Mouse (Mus musculus) left cerebral cortex, postnatal 14 days (tissue): ENCODE data around the gene Urb2. TPM values are rescaled to one million over a fixed set of nuclear protein-coding genes. Genes with fewer than 3 reads are reported as not detected.
A peak's percentile ranks its signal among the peaks of the same experiment; 100 is the strongest.

Experiments
- DNase-seq, 2 experiments: peaks; one replicate each; pipeline ENCODE4 v3.0.0; 2021 to 2022; ENCODE audit warnings: low spot score in 2 of 2, mixed read lengths in 1 of 2
- intact Hi-C: fragments of 180-260 bp; cut with DNase I; formaldehyde crosslinking; loops from one replicate; pipeline ENCODE4 v1.15.1; 2025
- microRNA-seq, 2 experiments: library from miRNA; unstranded; fragments of <30 nt; microRNA quantifications; one replicate each; pipeline ENCODE4 v1.2.0; 2022
- total RNA-seq, 2 experiments: library from RNA; stranded (reverse); gene quantifications; 2 replicates each; pipeline ENCODE4 v1.2.3; 2021

Gene Urb2
- total RNA-seq, 2 experiments from 2014 or later, result 12.0 to 12.2 TPM

- intact Hi-C loops, result no loop called here
- no peak for DNase-seq
Observed at GRCm38 (mm10) chr8:124067059-124067750, 45.9 kb downstream of the Urb2 start.

DNA sequence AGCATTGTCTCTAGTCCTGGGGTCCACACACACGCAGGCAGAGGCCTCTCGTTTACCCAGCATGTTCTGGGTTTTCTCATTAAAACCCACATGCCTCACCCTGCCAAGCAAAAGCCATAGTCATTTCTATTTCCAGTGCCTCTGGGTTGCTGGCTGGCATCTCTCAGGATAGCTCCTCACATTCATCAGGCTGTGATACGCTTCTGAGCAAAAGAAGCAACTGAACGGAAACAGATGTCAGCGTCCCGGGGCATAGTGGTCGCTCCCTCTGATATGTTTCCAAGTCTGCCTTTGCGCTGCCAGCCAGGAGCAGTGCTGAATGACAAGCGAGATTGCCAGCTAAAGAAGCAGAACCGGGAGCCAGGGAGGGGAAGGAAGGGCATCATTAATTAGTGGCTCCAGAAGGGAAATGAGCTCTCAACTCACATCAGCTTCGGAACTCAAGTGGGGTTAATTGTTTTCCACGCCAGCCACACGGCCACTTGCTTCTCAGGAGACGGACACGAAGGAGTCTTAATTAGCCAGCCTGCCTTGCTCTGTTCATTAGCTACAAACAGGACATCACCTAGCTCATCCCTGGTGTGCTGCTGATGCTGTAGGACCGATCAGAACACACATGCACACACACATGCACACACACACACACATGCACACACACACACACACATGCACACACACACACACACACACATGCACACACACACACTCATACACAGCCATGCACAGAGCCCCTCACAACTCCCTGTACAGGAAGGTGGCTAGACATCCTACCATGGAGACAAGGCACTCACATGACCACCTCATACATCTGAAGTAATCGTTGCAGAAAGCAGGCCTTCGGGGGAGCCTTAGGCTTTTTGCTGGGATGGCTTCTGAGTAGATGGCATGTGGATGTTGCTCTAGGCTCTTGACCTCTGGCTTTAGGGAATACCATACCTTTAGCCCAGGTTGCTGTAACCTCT is 49.3 kb downstream of the Urb2 start:
- peak; percentile 39 to 50 for DNase-seq
- intact Hi-C loops, result no loop called here

- intact Hi-C loops, result no loop called here
- DNase-seq, result no peak
Observed at GRCm38 (mm10) chr8:124075977-124076376, 54.7 kb downstream of the Urb2 start.

GRCm38 (mm10) chr8:124076416-124076815 is 55.1 kb downstream of the Urb2 start:
- intact Hi-C loops, result no loop called here

DNA sequence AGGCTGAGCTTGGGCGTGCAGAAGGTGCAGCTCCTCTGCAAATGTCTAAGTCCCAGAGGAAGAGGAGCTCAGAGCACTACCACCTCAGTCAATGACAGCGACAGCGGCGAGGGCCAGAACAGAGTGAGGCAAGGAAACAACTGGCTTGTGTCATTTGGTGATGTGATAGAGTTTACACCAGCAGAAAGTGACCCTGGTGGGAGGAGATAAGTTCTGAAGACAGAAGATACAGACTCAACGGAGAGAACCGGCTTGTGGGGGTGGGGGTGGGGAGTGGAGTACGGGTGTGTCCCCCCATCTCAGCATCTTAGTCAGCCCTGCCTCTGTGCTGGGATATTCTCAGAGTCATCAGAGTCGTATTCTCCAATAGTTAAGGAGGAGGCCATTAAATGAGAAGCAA is 56.1 kb downstream of the Urb2 start:
- intact Hi-C loops, result no loop called here
- no peak for DNase-seq

More at GRCm38 (mm10) chr8:124076416-124076815, 55.1 kb downstream of the Urb2 start:
- no peak for DNase-seq

DNA sequence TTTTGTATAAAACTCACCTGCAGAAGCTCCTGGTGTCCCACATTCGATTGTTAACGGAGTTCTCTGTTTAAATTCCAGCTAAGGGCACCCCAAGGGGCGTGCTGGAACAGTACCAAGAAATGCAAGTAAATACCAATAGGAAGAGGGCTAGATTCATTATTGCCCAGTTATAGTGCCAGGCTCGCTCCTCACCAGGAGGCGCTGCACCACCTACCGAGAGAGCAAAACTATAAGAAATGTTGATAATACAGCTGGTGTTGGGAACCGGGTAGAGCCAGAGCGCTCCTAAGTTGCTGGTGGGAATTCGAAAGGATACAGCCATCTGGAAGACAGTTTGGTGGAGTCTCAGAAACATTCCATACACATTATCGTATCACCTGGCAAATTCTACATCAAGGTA is 56.7 kb downstream of the Urb2 start:
- DNase-seq, result no peak
- intact Hi-C loops, result no loop called here

DNA sequence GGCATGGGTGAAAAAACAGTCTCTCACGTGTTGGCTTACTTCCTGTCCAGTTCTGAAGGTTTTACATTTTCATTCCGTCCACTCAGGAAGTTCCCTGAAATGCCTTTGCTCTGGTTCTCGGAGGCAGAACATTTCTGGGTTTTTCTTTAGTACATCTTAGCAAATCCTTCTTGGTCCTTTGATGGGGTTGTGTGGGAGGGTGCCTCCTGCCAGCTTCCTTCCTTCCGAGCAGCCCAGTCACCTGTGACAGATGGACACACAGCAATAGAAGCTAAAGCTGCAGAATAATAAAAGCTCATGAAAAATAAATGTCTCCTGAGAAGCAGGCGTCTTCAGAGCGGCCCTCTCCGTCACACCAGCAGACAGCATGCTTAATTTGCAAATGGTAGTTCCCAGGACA is 57.7 kb downstream of the Urb2 start:
- DNase-seq, result peak in 1 of 2 experiments; percentile 23
- intact Hi-C loops, result no loop called here

DNA sequence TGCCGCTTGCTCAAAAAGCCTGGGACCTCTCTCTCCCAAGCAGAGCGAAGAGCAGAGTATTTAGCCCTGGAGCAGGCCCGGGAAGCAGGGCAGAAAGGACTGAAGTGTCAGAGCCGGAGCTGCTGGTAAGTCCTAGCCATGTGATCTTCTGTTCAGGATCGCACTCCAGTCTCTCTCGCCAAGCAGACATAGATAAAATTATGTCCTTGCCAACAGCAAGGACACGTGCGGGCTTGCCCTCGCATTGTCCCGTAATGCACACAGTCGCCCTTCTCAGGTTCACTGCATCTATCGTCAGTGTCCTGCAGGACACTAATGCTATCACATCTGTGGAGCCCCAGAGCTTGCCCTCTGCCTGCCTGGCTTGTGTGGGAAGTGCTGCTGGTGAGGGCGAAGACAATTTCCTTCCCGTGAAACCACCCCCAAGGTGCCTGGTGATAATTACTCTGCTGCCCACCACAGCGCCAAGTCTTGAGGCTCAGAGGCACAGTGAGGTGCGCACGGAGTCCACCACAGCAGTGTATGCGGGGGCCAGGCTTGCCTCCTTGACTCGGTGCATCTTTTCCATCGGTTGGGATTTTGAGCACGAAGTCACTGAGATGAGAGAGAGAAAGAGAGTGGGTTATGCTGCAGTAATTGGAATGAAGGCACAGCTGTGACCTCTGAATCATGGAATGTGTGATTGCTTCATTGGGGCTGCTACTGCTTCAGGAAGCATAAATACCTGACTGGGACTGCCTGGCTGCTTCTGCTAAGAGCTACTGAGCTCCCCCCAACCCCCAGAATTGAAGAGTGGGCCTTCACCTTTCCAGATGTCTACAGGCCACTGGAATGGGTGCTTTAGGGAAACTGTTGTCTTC is 59.4 kb downstream of the Urb2 start:
- intact Hi-C loops, result no loop called here
- peak in 1 of 2 experiments; percentile 46 for DNase-seq

- intact Hi-C loops, result no loop called here
- DNase-seq, result no peak
Observed at GRCm38 (mm10) chr8:124082616-124083015, 61.3 kb downstream of the Urb2 start.

DNA sequence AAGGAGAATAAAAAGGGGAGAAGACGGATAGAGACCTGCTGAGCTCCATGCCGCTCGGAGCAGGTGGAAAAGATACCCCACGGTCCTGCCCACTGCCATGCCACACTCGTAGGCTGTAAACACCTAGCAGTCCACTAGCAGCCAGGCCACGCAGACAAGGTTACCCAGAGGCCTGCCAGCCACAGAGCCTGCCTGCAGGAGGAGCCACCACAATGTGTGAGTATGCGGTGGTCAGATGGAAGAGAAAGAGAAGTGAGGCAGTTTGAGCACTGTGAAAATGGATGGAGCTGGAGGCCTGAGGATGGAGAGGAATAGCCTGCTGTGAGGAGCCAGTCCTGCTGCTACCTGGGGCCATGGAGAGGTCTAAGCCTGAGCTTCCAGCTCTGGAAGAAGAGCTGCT is 62.3 kb downstream of the Urb2 start:
- intact Hi-C loops, result no loop called here
- no peak for DNase-seq

- DNase-seq, result no peak
- intact Hi-C loops, result loop anchor here (5.0 kb wide), 1 partner anchor 147 kb away; the partner anchor contains the start of gene Galnt2
Observed at GRCm38 (mm10) chr8:124085668-124086067, 64.4 kb downstream of the Urb2 start.

DNA sequence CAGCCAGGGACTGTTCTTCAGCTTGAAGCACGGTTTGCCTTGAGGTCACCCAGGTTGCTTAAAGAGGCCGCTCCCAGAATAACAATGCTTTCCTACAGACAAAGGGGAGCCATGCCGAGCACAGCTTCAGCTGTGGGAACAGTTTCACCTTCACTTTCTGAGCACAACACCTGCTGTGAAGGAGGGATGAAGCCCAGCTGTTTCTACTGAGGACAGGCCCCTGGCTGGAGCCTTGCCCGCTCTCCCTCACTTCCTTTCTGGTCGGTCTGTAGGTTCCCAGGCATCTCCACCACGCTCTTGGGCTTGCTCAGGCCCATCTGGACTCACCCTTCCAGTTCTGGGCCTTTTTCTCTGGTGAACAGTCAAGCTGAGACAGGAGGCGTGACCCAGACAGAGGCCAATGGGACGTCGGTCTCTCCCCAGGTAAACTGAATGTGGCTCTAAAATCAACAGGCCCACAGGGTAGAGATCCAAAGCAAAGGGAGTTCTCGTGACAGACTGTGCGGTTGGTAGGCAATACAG is 66.8 kb downstream of the Urb2 start:
- DNase-seq, result no peak
- intact Hi-C loops, result loop anchor here (5.0 kb wide), 1 partner anchor 144 kb away; the partner anchor contains the start of gene Galnt2

- no peak for DNase-seq
- intact Hi-C loops, result loop anchor here (5.0 kb wide), 1 partner anchor 143 kb away; the partner anchor contains the start of gene Galnt2
Observed at GRCm38 (mm10) chr8:124089016-124089415, 67.7 kb downstream of the Urb2 start.

GRCm38 (mm10) chr8:124090473-124090872 is 69.2 kb downstream of the Urb2 start:
- intact Hi-C loops, result no loop called here
- no peak for DNase-seq

Small RNA genes within 50 kb of the gene (microRNA-seq; reads per million reads assigned to microRNA genes)
- gene Mir1967, result 0 reads per million in 2 experiments

Other genes with a start within 250 kb of the Urb2 start
- gene Rab4a, start 215.5 kb upstream of the Urb2 start, total RNA-seq, result 10 to 100 TPM; 46.5 to 51.8 TPM
- 10 to 100 TPM; 69.8 to 73.6 TPM for gene Ccsap, start 161.3 kb upstream of the Urb2 start, total RNA-seq
- gene Acta1, start 126.8 kb upstream of the Urb2 start, total RNA-seq, result 10 to 100 TPM in 1 of 2 experiments, 1 to 10 TPM in 1; 9.3 to 11.5 TPM
- 10 to 100 TPM; 18.3 to 22.8 TPM for gene Nup133, start 72.2 kb upstream of the Urb2 start, total RNA-seq
- gene Abcb10, start 38.4 kb upstream of the Urb2 start, total RNA-seq, result 10 to 100 TPM; 14.0 to 15.9 TPM
- 10 to 100 TPM; 21.2 to 23.5 TPM for gene Taf5l, start 111 bp upstream of the Urb2 start, total RNA-seq
- gene Galnt2, start 209.9 kb downstream of the Urb2 start, total RNA-seq, result 10 to 100 TPM; 67.2 to 70.3 TPM